Mouse (Mus musculus) limb, embryonic 14.5 days (tissue): ENCODE data around the gene Zcchc9. TPM values are rescaled to one million over a fixed set of nuclear protein-coding genes. Genes with fewer than 3 reads are reported as not detected.

Experiments used
- ATAC-seq: fragments of 200-750 bp; cut with Nextera tagmentation; 2 replicates; pipeline ENCODE4 v1.8.0; 2017; ENCODE audit warnings: low read depth, moderate number of reproducible peaks, moderate TSS enrichment; ENCODE audit not compliant: low FRiP score
- DNase-seq: peaks from one replicate; pipeline ENCODE4 v3.0.0-alpha.2; 2015; ENCODE audit warnings: low spot score
- H3K27ac ChIP-seq: fragments of 300-500 bp; sonication (generic); replicated peaks from 2 replicates; pipeline ENCODE4 v1.5.1; 2014; ENCODE audit warnings: low read depth, mild to moderate bottlenecking, low read length, moderate library complexity, mixed read lengths
- H3K27me3 ChIP-seq: fragments of 300-500 bp; sonication (generic); 2 replicates; pipeline ENCODE4 v1.6.1; 2014; ENCODE audit warnings: low read length, mixed read lengths; ENCODE audit not compliant: control insufficient read depth, insufficient read depth
- H3K36me3 ChIP-seq: fragments of 300-500 bp; sonication (generic); 2 replicates; pipeline ENCODE4 v1.6.1; 2014; ENCODE audit warnings: mild to moderate bottlenecking, low read length, moderate library complexity, mixed read lengths; ENCODE audit not compliant: control insufficient read depth, insufficient read depth
- H3K4me1 ChIP-seq: fragments of 300-500 bp; sonication (generic); 2 replicates; pipeline ENCODE4 v1.6.1; 2014; ENCODE audit warnings: antibody characterized with exemption, low read length, mixed read lengths; ENCODE audit not compliant: control insufficient read depth, insufficient read depth
- H3K4me2 ChIP-seq: fragments of 300-500 bp; sonication (generic); replicated peaks from 2 replicates; pipeline ENCODE4 v1.6.1; 2014; ENCODE audit warnings: low read depth, mild to moderate bottlenecking, low read length, moderate library complexity; ENCODE audit not compliant: severe bottlenecking
- H3K4me3 ChIP-seq: fragments of 300-500 bp; sonication (generic); replicated peaks from 2 replicates; pipeline ENCODE4 v1.5.1; 2014; ENCODE audit warnings: low read length
- H3K9ac ChIP-seq: fragments of 300-500 bp; sonication (generic); 2 replicates; pipeline ENCODE4 v1.6.1; 2014; ENCODE audit warnings: mild to moderate bottlenecking, low read depth, low read length, moderate library complexity; ENCODE audit not compliant: severe bottlenecking
- H3K9me3 ChIP-seq: fragments of 300-500 bp; sonication (generic); 2 replicates; pipeline ENCODE4 v1.6.1; 2016; ENCODE audit warnings: low read length; ENCODE audit not compliant: control insufficient read depth
- POLR2A ChIP-seq: fragments of 200-500 bp; IDR thresholded peaks from 2 replicates; pipeline ENCODE4 v1.8.0; 2012; ENCODE audit warnings: inconsistent platforms, mild to moderate bottlenecking, moderate library complexity, borderline replicate concordance; ENCODE audit not compliant: insufficient read depth, insufficient read length; ENCODE audit errors: extremely low read depth
- WGBS: fragments of 180-500 bp; shearing (Covaris S2); extraction: QIAGEN DNeasy Blood & Tissue Kit; methylation state at CpG from one replicate; pipeline ENCODE4 v1.1.7; 2014; 5-methylcytosine and 5-hydroxymethylcytosine counted together
- polyA plus RNA-seq, 2 experiments: library from polyadenylated mRNA; depleted of rRNA in 1 of 2; stranded (reverse) in 1 of 2; unstranded in 1 of 2; fragments of >200 nt; fragmentation: Nextera tagmentation in 1 of 2; extraction: Ambion mirVana in 1 of 2; gene quantifications; 2 replicates each; pipeline versions ENCODE4 v1.2.1 to v1.2.3; 2012 to 2014

Gene Zcchc9
- polyA plus RNA-seq, 2 experiments, result 21.9 to 39.0 TPM

GRCm38 (mm10) chr13:91823735-91824134 lies 16.2 kb upstream of the Zcchc9 start:
- H3K36me3 ChIP-seq, result no peaks in the 10 kb centered on the region
- no peaks in the 10 kb centered on the region for H3K9me3 ChIP-seq
- no peaks in the 10 kb centered on the region for H3K4me1 ChIP-seq
- no peak overlapping the region for H3K27ac ChIP-seq
- no peak overlapping the region for H3K4me3 ChIP-seq
- H3K27me3 ChIP-seq, result no peaks in the 10 kb centered on the region
- H3K4me2 ChIP-seq, result no peak overlapping the region
- ATAC-seq (no peak), DNase-seq (no peak)
- H3K9ac ChIP-seq, result no peak overlapping the region
- TF ChIP-seq POLR2A, result no peak
- 29% methylated on average over 6 of the region's 6 CpGs for WGBS

DNA sequence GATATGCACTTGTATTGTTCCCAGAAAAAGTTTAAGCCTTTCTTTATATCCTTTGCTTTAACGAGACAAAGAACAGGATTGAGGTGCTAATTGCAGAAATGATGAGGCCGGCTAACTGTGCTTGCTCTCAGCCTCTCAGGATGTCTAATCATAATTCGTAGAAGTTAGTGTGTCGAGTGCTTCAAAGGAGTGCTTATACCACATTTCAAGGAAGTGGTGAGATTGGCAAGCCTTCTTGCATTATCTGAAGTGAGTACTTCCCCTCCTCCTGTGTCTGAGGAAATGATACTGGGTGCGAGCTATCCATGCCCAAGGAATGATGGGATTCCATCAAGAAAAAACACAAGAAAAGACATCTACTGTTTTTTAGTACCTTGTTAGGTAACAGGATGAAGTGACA lies 7.2 kb upstream of the Zcchc9 start:
- no peaks in the 10 kb centered on the region for H3K4me1 ChIP-seq
- DNase-seq, result no peak
- H3K4me3 ChIP-seq, result no peak overlapping the region
- ATAC-seq, result no peak
- WGBS, result 89% methylated on average over 5 of the region's 5 CpGs
- no peak overlapping the region for H3K27ac ChIP-seq
- no peaks in the 10 kb centered on the region for H3K36me3 ChIP-seq
- TF ChIP-seq POLR2A, result no peak
- H3K27me3 ChIP-seq, result no peaks in the 10 kb centered on the region
- H3K4me2 ChIP-seq, result no peak overlapping the region
- 0 out of 2 replicates have a peak, but pooled peaks cover 7% of the 10 kb centered on the region for H3K9me3 ChIP-seq
- H3K9ac ChIP-seq, result no peak overlapping the region

DNA sequence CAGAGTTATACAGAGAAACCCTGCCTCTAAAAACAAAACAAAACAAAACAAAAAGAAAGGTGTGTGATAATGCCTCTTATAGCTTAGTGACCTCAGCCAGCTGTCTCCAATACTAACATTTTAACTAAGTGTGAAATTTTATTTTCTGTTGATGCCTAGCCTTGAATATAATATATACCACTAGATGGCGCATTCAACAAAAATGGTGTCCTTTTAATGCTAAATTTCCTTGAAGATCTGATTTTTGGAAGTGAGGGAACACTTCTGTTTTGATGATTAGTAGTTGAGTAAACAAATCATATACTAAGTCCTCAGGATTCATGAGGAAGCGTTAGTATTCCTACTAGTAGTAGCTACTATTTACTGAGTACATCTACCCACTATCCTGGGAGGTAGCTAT lies 2.0 kb upstream of the Zcchc9 start:
- Histone ChIP-seq H3K4me2 (no peak overlapping the region), H3K36me3 (peaks cover 11% of the 10 kb centered on the region), H3K27me3 (no peaks in the 10 kb centered on the region), H3K4me3 (no peak overlapping the region), H3K9ac (no peak overlapping the region), H3K9me3 (0 out of 2 replicates have a peak, but pooled peaks cover 7% of the 10 kb centered on the region), H3K4me1 (no peaks in the 10 kb centered on the region), H3K27ac (no peak overlapping the region)
- peak; percentile 27 for DNase-seq
- no peak for ATAC-seq
- WGBS, result 39% methylated on average over 2 of the region's 2 CpGs
- no peak for TF ChIP-seq POLR2A

- TF ChIP-seq POLR2A, result no peak
- WGBS, result 28% methylated on average over 20 of the region's 20 CpGs
- Histone ChIP-seq H3K9me3 (no peaks in the 10 kb centered on the region), H3K4me2 (peak overlapping the region; percentile 54), H3K4me3 (peak overlapping the region; percentile 95), H3K36me3 (peaks cover 14% of the 10 kb centered on the region), H3K27ac (peak overlapping the region; percentile 96), H3K4me1 (no peaks in the 10 kb centered on the region), H3K27me3 (no peaks in the 10 kb centered on the region), H3K9ac (peak overlapping the region; percentile 97)
- no peak for ATAC-seq
- no peak for DNase-seq
Measured at GRCm38 (mm10) chr13:91807874-91808575, 520 bp upstream of the Zcchc9 start.

DNA sequence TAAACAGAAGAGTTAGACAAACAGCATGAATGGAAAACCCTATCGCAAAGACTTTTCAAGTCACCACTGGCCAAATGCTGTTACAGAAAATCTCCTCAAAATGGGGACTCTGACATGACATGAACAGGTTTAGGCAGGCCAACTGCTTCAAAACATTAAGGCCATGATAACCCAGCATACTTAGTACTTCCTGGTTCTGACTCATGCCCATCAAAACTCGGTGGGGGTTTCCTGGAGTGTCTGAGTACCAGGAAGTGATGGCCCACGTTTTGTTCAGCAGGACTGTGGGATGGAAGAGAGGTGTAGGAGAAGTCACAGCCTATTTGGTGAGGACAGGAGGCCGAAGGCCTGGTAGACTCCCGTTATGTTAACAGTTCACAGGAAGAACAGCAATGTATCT lies 5.8 kb downstream of the Zcchc9 start:
- DNase-seq (no peak), ATAC-seq (no peak)
- Histone ChIP-seq H3K9ac (no peak overlapping the region), H3K27me3 (no peaks in the 10 kb centered on the region), H3K9me3 (no peaks in the 10 kb centered on the region), H3K36me3 (peaks cover 61% of the 10 kb centered on the region), H3K4me2 (no peak overlapping the region), H3K4me3 (no peak overlapping the region), H3K4me1 (no peaks in the 10 kb centered on the region), H3K27ac (no peak overlapping the region)
- no peak for TF ChIP-seq POLR2A
- 92% methylated on average over 5 of the region's 5 CpGs for WGBS
